Mouse (Mus musculus) splenic B cell, adult 2 months (primary cell): Measurements from ENCODE around the gene Mrpl20.

Experiments
- DNase-seq: peaks from one replicate; pipeline ENCODE4 v3.0.0-alpha.2; 2011; ENCODE audit warnings: low read depth, low spot score
- H3K27me3 ChIP-seq: 2 replicates; pipeline ENCODE4 v1.6.1; 2012; ENCODE audit warnings: mild to moderate bottlenecking, low read length, moderate library complexity, mixed read lengths; ENCODE audit not compliant: control insufficient read depth, poor library complexity, insufficient read depth, severe bottlenecking
- H3K36me3 ChIP-seq: 2 replicates; pipeline ENCODE4 v1.6.1; 2012; ENCODE audit warnings: mild to moderate bottlenecking, low read length, moderate library complexity, mixed read lengths; ENCODE audit not compliant: control insufficient read depth, poor library complexity, insufficient read depth, severe bottlenecking

The Mrpl20 gene

DNA sequence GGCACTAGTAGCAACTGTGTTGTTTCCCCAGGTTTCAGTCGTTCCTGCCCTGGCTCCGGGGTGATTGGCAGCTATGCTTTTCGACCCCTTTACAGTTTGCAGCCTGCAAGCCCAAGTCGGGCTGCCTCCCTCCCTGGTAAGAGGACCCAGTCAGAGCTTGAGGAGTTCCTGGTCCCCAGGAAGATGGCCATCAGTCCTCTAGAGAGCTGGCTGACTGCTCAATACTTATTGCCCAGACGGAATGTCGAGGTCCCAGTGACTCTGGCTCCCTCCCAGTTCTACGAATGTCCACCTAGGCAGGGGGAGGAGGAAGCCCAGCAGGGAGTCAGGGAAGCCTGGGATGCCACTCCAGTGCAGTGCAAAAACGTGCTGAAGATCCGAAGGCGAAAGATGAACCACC, 29.6 kb downstream of the Mrpl20 start:
- H3K27me3 ChIP-seq, result no peaks in the 10 kb centered on the region
- no peak for DNase-seq

GRCm38 (mm10) chr4:155833234-155833633, 30.6 kb downstream of the Mrpl20 start:
- DNase-seq, result no peak
- H3K27me3 ChIP-seq, result no peaks in the 10 kb centered on the region
- no peaks in the 10 kb centered on the region for H3K36me3 ChIP-seq

More for the DNA sequence above, 29.6 kb downstream of the Mrpl20 start:
- no peaks in the 10 kb centered on the region for H3K36me3 ChIP-seq

GRCm38 (mm10) chr4:155833836-155834235, 31.2 kb downstream of the Mrpl20 start:
- peak; percentile 81 for DNase-seq
- no peaks in the 10 kb centered on the region for H3K36me3 ChIP-seq
- H3K27me3 ChIP-seq, result no peaks in the 10 kb centered on the region

DNA sequence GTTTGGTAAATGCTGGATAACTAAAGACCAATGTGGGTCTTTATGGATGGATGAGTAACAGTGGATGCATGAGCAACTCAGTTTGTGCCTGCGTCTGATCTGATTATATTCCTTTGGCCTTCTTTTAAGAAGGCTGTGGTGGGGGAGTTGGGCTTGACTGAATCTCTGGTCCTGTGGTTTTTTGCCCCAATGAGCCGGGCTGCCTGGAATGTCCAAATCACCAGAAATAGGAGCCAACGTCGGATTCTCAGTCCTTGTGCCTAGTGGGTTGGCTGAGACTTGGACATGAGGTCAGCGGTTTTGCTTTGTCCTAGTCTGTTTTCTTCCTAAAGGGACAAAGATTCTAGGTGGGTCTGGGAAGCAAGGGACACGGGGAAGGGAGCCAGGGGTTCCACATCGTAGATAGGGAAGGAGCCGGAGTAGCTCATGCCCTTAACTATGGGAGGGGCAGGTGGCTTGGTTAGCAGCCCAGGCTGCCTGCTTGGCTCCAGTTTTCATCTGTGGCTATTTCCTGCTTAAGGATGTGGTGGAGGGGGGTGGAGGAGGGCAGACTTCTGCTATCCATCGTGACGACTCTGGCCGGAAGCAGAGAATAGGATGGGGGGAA, 34.8 kb downstream of the Mrpl20 start:
- no peaks in the 10 kb centered on the region for H3K27me3 ChIP-seq
- no peaks in the 10 kb centered on the region for H3K36me3 ChIP-seq
- DNase-seq, result no peak

DNA sequence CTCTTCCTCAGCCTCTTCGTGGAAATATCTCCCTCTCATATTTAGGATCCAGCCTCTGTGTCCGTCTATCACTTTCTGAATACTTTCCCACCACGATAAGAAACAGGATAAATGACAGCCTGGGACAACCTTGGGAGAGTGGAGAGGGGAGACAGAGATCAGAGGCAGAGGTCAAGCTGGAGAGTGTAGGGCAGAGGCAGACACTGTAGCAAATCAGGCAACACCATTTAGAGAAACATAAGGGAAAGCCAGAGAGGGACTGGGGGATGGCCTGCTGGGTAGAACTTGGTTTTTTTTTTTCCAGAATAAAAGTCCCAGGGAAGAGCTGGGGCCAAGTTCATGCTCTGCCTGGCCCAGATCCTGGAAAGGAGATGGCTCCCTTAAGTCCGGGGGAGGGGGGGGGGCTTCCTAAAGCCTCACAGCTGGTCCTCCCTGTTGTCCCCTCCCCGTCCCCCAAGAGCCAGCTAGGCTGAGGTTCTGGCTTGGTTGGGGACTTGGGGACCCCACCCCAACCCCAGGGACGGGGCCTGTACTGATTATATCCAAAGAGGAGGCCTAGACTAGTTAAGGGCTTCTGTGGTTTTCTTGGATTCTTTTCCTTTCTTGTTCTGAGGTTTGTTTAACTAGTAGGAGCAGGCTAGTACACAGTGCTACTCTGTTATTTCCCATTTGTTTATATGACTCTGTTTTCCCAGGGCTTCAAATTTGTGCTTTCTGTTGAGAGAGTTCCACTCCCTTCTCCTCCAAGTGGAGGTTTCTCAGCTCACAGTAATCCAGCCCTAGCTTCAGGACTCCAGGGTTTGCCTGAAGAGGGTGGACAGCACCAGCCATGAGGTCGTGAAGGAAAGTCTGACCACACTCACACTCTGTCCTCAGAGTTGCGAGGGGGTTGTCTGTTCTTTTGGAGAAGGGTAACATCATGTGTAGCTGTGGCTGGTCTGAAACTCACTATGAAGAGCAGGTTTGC, 35.8 kb downstream of the Mrpl20 start:
- Histone ChIP-seq H3K36me3 (no peaks in the 10 kb centered on the region), H3K27me3 (no peaks in the 10 kb centered on the region)
- DNase-seq, result no peak

DNA sequence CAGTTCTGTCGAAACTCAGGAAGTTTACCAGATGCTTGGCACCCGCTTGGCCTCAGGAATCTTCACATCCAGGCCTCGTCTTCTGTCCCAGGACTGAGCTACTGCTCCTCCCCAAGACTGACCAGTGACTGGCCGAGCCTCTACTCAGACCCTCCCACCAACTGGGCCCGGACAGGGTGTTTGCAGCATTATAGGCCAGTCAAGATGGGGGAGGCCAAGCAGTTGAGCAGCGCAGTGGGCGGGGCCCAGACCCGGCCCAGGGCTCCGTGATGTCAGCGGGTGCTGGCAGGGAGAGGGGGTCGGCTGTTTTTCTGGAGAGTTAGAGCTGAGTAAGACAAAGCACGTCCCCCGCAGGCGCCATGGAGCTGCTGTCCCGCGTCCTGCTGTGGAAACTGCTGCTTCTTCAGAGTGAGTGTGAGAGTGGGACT, 36.8 kb downstream of the Mrpl20 start, which contains the start of gene Mxra8:
Gene Mxra8, plus strand, starts transcription at position 198 of the 428 bp plus-strand sequence.
- Histone ChIP-seq H3K27me3 (no peaks in the 10 kb centered on the region), H3K36me3 (no peaks in the 10 kb centered on the region)
- no peak for DNase-seq

DNA sequence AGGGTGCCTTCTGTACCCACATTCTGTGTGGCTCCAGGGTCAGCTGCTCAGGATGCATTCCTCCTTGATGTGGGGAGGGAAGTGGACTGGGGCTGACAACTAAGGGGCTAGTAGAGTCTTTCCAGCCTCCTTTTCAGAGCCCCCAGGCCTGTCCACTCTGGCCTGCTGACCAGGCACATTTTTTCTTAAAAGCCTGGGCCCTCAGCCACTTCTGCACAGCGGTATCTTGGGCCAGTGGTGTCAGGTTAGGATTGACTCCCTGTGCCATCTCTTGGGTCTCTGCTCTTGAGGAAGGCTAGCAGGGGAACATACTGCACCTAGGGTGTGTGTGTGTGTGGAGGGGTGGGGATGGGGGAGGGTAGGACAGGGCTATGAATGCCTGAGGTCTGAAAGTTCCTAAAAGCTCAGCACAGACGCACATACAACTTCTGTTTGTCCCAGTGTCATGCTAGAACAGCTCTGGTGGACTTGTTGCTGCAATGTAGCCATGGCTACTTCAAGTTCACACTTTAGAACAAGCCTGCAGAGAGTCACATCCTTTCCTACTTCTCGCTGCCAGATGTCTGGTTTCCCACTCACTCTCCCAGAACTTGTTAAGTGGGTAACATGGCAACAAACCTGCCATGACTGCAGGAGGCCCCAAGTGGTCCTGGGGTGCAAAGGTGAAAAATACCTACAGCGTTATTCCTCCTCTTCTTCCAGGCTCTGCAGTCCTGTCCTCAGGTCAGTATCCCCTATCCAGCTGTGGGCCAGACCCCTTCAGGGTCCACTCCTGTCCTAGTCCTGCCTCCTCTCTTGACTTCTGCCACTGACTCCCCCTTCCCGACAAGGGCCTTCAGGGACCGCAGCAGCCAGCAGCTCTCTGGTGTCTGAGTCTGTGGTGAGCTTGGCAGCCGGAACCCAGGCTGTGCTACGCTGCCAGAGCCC, 37.7 kb downstream of the Mrpl20 start:
- no peak for DNase-seq
- no peaks in the 10 kb centered on the region for H3K36me3 ChIP-seq

GRCm38 (mm10) chr4:155841003-155841454, 38.4 kb downstream of the Mrpl20 start:
- Histone ChIP-seq H3K27me3 (no peaks in the 10 kb centered on the region), H3K36me3 (no peaks in the 10 kb centered on the region)
- DNase-seq, result peak; percentile 85

More for the DNA sequence above, 37.7 kb downstream of the Mrpl20 start:
- H3K27me3 ChIP-seq, result no peaks in the 10 kb centered on the region

- DNase-seq, result peak; percentile 64
- H3K27me3 ChIP-seq, result no peaks in the 10 kb centered on the region
- no peaks in the 10 kb centered on the region for H3K36me3 ChIP-seq
These were observed 39.1 kb downstream of the Mrpl20 start for GRCm38 (mm10) chr4:155841651-155842270.

- H3K27me3 ChIP-seq, result no peaks in the 10 kb centered on the region
- H3K36me3 ChIP-seq, result no peaks in the 10 kb centered on the region
- DNase-seq, result no peak
These were observed 40.6 kb downstream of the Mrpl20 start for GRCm38 (mm10) chr4:155843231-155843630.

DNA sequence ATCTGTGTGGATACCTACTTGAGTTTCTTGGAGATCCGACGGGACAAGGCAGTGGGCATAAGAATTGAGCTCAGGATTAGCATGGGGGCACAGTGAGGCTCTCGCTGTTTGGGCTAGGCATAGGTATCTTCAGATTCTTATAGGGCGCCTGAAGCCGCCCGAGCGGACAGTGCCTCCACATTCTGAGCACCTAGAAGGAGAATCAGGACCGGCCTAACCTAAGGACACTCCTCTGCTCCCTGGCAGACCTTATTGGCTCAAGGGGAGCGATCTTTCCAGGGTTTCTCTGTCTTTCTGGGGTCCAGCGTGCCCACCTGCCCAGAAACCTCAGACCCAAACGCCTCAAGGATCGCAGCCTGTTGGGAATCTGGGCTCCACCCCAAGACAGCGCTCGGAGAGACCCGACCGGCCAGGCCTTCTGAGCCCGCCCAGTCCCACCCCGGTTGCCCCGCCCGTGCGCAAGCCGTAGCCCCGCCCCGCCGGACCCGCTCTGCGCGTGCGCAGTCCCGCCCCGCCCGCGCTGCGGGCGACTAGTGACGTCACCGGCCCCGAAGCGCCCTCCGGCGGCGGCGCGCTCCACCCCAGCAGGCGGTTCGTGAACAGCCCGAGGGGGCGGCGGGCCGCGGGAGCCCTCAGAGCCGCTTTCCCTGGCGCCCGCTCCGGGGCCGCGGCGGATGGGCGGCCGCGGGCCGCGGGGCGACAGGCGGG, 44.3 kb downstream of the Mrpl20 start, which contains the start of gene Dvl1:
Gene Dvl1, plus strand, starts transcription at position 532 of the 708 bp plus-strand sequence.
- DNase-seq, result peak; percentile 95
- no peaks in the 10 kb centered on the region for H3K36me3 ChIP-seq
- H3K27me3 ChIP-seq, result no peaks in the 10 kb centered on the region

- H3K27me3 ChIP-seq, result no peaks in the 10 kb centered on the region
- peak; percentile 55 for DNase-seq
- H3K36me3 ChIP-seq, result no peaks in the 10 kb centered on the region
These were observed 45.1 kb downstream of the Mrpl20 start for GRCm38 (mm10) chr4:155847591-155848352.
